In genomic region chr2:178473916-178474315, GRCm38 (mm10) we compare ENCODE assay signal across 28 mouse cellular contexts. TPM values are rescaled to one million over a fixed set of nuclear protein-coding genes. Genes with fewer than 3 reads are reported as not detected.
"Had no signal": no experiment of that assay in that cellular context is flagged by ENCODE, and none has a peak within 500 bp of the region (broad histone marks: within the 10 kb centered on the region; RNA-seq: fewer than 3 reads in every experiment).

No protein-coding gene starts in this region.

- ATAC-seq: forebrain, postnatal 0 days; inflammation-experienced regulatory T-cells, adult 6 months; intestine, embryonic 15.5 days; intestine, postnatal 0 days had no signal

- H3K9ac ChIP-seq: forebrain, postnatal 0 days; heart, embryonic 12.5 days; hindbrain, embryonic 14.5 days; intestine, embryonic 15.5 days; limb, embryonic 12.5 days had no signal

- DNase-seq: forebrain, postnatal 0 days; gastrocnemius, postnatal 14 days; gastrocnemius, postnatal 36 days; heart, adult 11 months; heart, adult 2 months; heart, postnatal 10 days; heart, postnatal 4 days; kidney, adult 18-20 months; kidney, adult 8-10 months; kidney, postnatal 10 days; kidney, postnatal 25 days; kidney, postnatal 4 days; liver had no signal

- H3K36me3 ChIP-seq: heart, embryonic 10.5 days; heart, embryonic 12.5 days; intestine, embryonic 15.5 days; limb, embryonic 10.5 days; limb, embryonic 12.5 days had no signal

- H3K4me1 ChIP-seq: heart, embryonic 12.5 days had no signal

- H3K4me3 ChIP-seq: heart, adult 2 months; heart, embryonic 10.5 days; heart, embryonic 12.5 days; intestine, embryonic 15.5 days; layer of hippocampus, adult 2 months; left cerebral cortex, adult 2 months; limb, embryonic 10.5 days; limb, embryonic 12.5 days had no signal

- H3K27me3 ChIP-seq: intestine, embryonic 15.5 days; limb, embryonic 12.5 days had no signal

- H3K9me3 ChIP-seq: heart, embryonic 10.5 days; heart, embryonic 12.5 days; intestine, embryonic 15.5 days; limb, embryonic 10.5 days; limb, embryonic 12.5 days had no signal

- H3K4me2 ChIP-seq: heart, embryonic 12.5 days; hindbrain, embryonic 14.5 days; intestine, embryonic 15.5 days; limb, embryonic 12.5 days; liver, embryonic 11.5 days had no signal

- H3K27ac ChIP-seq: heart, adult 2 months; heart, embryonic 10.5 days; hindbrain, embryonic 14.5 days; intestine, embryonic 15.5 days; layer of hippocampus, adult 2 months; left cerebral cortex, adult 2 months; limb, embryonic 10.5 days; limb, embryonic 12.5 days had no signal

RNA-seq across cellular contexts. Expression of gene Cdh26, which starts 43.6 kb away (rescaled TPM):
- total RNA-seq: gastrocnemius, adult 18-20 months; gastrocnemius, adult 8-10 months; gastrocnemius, postnatal 14 days; gastrocnemius, postnatal 36 days; heart, adult 2 months; heart, postnatal 25 days had no signal
- polyA plus RNA-seq: heart, embryonic 14.5 days; inflammation-experienced regulatory T-cells, adult 6 months; liver, embryonic 11.5 days had no signal

RNA-seq across cellular contexts. Expression of gene Ppp1r3d, which starts 59.6 kb away (rescaled TPM):
- polyA plus RNA-seq: inflammation-experienced regulatory T-cells, adult 6 months had no signal
